Mouse (Mus musculus): ENCODE data around the gene Fcrl5. TPM values are rescaled to one million over a fixed set of nuclear protein-coding genes. Genes with fewer than 3 reads are reported as not detected.

Fcrl5 gene
- polyA plus RNA-seq (2011; ENCODE audit: insufficient read depth, insufficient read length, low replicate concordance, missing spikeins) = not detected in 2 replicates

GRCm38 (mm10) chr3:87435479-87435878 is at the start of gene Fcrl5:
TSS of gene Fcrl5 (plus strand) at chr3:87435773.
- TF ChIP-seq CTCF (IDR thresholded peaks at IDR 0.05; ENCODE audit: control insufficient read depth, insufficient read depth, low read length) = no peak
- no peak for TF ChIP-seq POLR2A (IDR thresholded peaks at IDR 0.05; ENCODE audit: borderline replicate concordance, control insufficient read depth, low read depth, low read length)
- Histone ChIP-seq H3K4me3 (replicated peaks; ENCODE audit: control insufficient read depth, low read depth, low read length) (no peak within 1 kb of the TSS), H3K27ac (ENCODE audit: control insufficient read depth, insufficient read depth, low read depth, low read length, poor library complexity) (no peak within 1 kb of the TSS), H3K4me1 (ENCODE audit: control insufficient read depth, insufficient read depth, low read length) (no peaks in the 10 kb centered on the region)
- WGBS = 42% methylated on average over 5 of the region's 5 CpGs

- no peak for TF ChIP-seq CTCF (IDR thresholded peaks at IDR 0.05; ENCODE audit: control insufficient read depth, insufficient read depth, low read length)
- no peak for TF ChIP-seq POLR2A (IDR thresholded peaks at IDR 0.05; ENCODE audit: borderline replicate concordance, control insufficient read depth, low read depth, low read length)
- WGBS = 75% methylated on average over 1 of the region's 1 CpGs
- H3K4me1 ChIP-seq (ENCODE audit: control insufficient read depth, insufficient read depth, low read length) = no peaks in the 10 kb centered on the region
- H3K4me3 ChIP-seq (replicated peaks; ENCODE audit: control insufficient read depth, low read depth, low read length) = no peak overlapping the region
- no peak overlapping the region for H3K27ac ChIP-seq (ENCODE audit: control insufficient read depth, insufficient read depth, low read depth, low read length, poor library complexity)
Measured at GRCm38 (mm10) chr3:87390935-87391334, 44.6 kb upstream of the Fcrl5 start.

GRCm38 (mm10) chr3:87398809-87399208 is 36.8 kb upstream of the Fcrl5 start:
- Histone ChIP-seq H3K27ac (ENCODE audit: control insufficient read depth, insufficient read depth, low read depth, low read length, poor library complexity) (no peak overlapping the region), H3K4me1 (ENCODE audit: control insufficient read depth, insufficient read depth, low read length) (no peaks in the 10 kb centered on the region; the same call in 1 of the 2 replicates), H3K4me3 (replicated peaks; ENCODE audit: control insufficient read depth, low read depth, low read length) (no peak overlapping the region)
- 64% methylated on average over 4 of the region's 4 CpGs for WGBS
- TF ChIP-seq CTCF (IDR thresholded peaks at IDR 0.05; ENCODE audit: control insufficient read depth, insufficient read depth, low read length) (no peak), POLR2A (IDR thresholded peaks at IDR 0.05; ENCODE audit: borderline replicate concordance, control insufficient read depth, low read depth, low read length) (no peak)

GRCm38 (mm10) chr3:87399906-87400305 is 35.7 kb upstream of the Fcrl5 start:
- no peak overlapping the region for H3K4me3 ChIP-seq (replicated peaks; ENCODE audit: control insufficient read depth, low read depth, low read length)
- H3K27ac ChIP-seq (ENCODE audit: control insufficient read depth, insufficient read depth, low read depth, low read length, poor library complexity) = no peak overlapping the region
- no peak for TF ChIP-seq POLR2A (IDR thresholded peaks at IDR 0.05; ENCODE audit: borderline replicate concordance, control insufficient read depth, low read depth, low read length)
- no peak for TF ChIP-seq CTCF (IDR thresholded peaks at IDR 0.05; ENCODE audit: control insufficient read depth, insufficient read depth, low read length)
- H3K4me1 ChIP-seq (ENCODE audit: control insufficient read depth, insufficient read depth, low read length) = no peaks in the 10 kb centered on the region; the same call in 1 of the 2 replicates
- 69% methylated on average over 4 of the region's 4 CpGs for WGBS

- H3K27ac ChIP-seq (ENCODE audit: control insufficient read depth, insufficient read depth, low read depth, low read length, poor library complexity) = peak overlapping the region; percentile 53; the same call in 1 of the 2 replicates
- WGBS = under 1% methylated on average over 5 of the region's 5 CpGs
- H3K4me1 ChIP-seq (ENCODE audit: control insufficient read depth, insufficient read depth, low read length) = no peaks in the 10 kb centered on the region; the same call in 1 of the 2 replicates
Measured at GRCm38 (mm10) chr3:87401321-87401720, 34.3 kb upstream of the Fcrl5 start.

GRCm38 (mm10) chr3:87408171-87408570 is 27.4 kb upstream of the Fcrl5 start:
- Histone ChIP-seq H3K27ac (ENCODE audit: control insufficient read depth, insufficient read depth, low read depth, low read length, poor library complexity) (no peak overlapping the region), H3K4me3 (replicated peaks; ENCODE audit: control insufficient read depth, low read depth, low read length) (no peak overlapping the region), H3K4me1 (ENCODE audit: control insufficient read depth, insufficient read depth, low read length) (no peaks in the 10 kb centered on the region; the same call in 1 of the 2 replicates)
- 9% methylated on average over 4 of the region's 4 CpGs for WGBS
- TF ChIP-seq POLR2A (IDR thresholded peaks at IDR 0.05; ENCODE audit: borderline replicate concordance, control insufficient read depth, low read depth, low read length) (no peak), CTCF (IDR thresholded peaks at IDR 0.05; ENCODE audit: control insufficient read depth, insufficient read depth, low read length) (peak; percentile 75)

More at GRCm38 (mm10) chr3:87401321-87401720, 34.3 kb upstream of the Fcrl5 start:
- no peak for TF ChIP-seq CTCF (IDR thresholded peaks at IDR 0.05; ENCODE audit: control insufficient read depth, insufficient read depth, low read length)
- TF ChIP-seq POLR2A (IDR thresholded peaks at IDR 0.05; ENCODE audit: borderline replicate concordance, control insufficient read depth, low read depth, low read length) = no peak
- no peak overlapping the region for H3K4me3 ChIP-seq (replicated peaks; ENCODE audit: control insufficient read depth, low read depth, low read length)

- TF ChIP-seq POLR2A (IDR thresholded peaks at IDR 0.05; ENCODE audit: borderline replicate concordance, control insufficient read depth, low read depth, low read length) (no peak), CTCF (IDR thresholded peaks at IDR 0.05; ENCODE audit: control insufficient read depth, insufficient read depth, low read length) (no peak)
- Histone ChIP-seq H3K4me3 (replicated peaks; ENCODE audit: control insufficient read depth, low read depth, low read length) (no peak overlapping the region), H3K4me1 (ENCODE audit: control insufficient read depth, insufficient read depth, low read length) (no peaks in the 10 kb centered on the region; the same call in 1 of the 2 replicates), H3K27ac (ENCODE audit: control insufficient read depth, insufficient read depth, low read depth, low read length, poor library complexity) (no peak overlapping the region)
- WGBS = 84% methylated on average over 4 of the region's 4 CpGs
Measured at GRCm38 (mm10) chr3:87409196-87409935, 26.2 kb upstream of the Fcrl5 start.

- Histone ChIP-seq H3K27ac (ENCODE audit: control insufficient read depth, insufficient read depth, low read depth, low read length, poor library complexity) (no peak overlapping the region), H3K4me1 (ENCODE audit: control insufficient read depth, insufficient read depth, low read length) (no peaks in the 10 kb centered on the region; the same call in 1 of the 2 replicates), H3K4me3 (replicated peaks; ENCODE audit: control insufficient read depth, low read depth, low read length) (no peak overlapping the region)
- 71% methylated on average over 6 of the region's 6 CpGs for WGBS
- no peak for TF ChIP-seq CTCF (IDR thresholded peaks at IDR 0.05; ENCODE audit: control insufficient read depth, insufficient read depth, low read length)
- TF ChIP-seq POLR2A (IDR thresholded peaks at IDR 0.05; ENCODE audit: borderline replicate concordance, control insufficient read depth, low read depth, low read length) = no peak
Measured at GRCm38 (mm10) chr3:87410605-87411004, 25.0 kb upstream of the Fcrl5 start.

Data from bone marrow, adult 2 months (tissue).